Mouse (Mus musculus) liver, adult (tissue): ENCODE results near the gene Setd1a.
"Not testable (repeated sequence)": the region's sequence is repeated elsewhere in the genome, so short reads cannot be mapped to it uniquely, and the experiment has no call there.

ENCODE experiments used
- GATA4 ChIP-seq: IDR thresholded peaks from 2 replicates; pipeline ENCODE4 v1.6.1; 2014; ENCODE audit warnings: mild to moderate bottlenecking, low read length; ENCODE audit not compliant: insufficient replicate concordance

The Setd1a gene

GRCm38 (mm10) chr7:127776426-127776825, at the start of gene Setd1a:
TSS of gene Setd1a (plus strand) at chr7:127776670.
- no peak for TF ChIP-seq GATA4

DNA sequence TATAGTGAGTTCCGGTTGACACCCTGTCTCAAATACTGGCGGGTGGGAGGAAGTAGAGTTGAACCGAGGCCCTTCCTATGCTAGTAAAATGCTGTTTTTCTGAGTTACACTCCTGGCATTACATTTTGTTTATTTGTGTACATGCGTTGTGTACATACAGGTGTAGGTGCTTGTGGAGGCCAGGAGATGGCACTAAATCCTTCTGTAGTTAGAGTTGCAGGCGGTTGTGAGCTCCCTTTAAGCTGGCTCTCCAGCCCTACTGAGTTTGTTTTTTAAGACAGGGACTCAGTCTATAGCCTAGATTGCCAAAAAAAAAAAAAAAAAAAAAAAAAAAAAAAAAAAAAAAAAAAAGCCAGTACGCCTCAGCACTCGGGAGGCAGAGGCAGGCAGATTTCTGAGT, 48.6 kb upstream of the Setd1a start:
- no peak for TF ChIP-seq GATA4

DNA sequence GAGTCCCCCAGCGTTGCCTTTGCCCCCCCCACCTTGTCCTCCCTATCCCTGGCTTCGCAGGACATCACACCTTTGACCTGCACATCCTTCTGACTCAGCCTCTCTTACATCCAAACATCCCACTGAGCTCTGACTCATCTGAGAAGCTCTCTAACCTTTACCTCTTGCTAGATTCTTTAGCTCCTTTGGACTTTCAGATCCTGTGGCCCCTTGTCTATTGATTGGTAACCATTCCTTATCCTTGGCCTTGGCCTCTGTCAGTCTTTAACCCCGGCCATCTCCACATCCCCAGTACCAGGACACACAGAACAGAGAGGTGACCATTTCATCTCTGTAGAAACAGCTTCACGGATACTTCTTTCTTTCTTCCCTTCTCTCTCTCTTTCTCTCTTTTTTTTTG, 46.3 kb upstream of the Setd1a start:
- TF ChIP-seq GATA4 = no peak

DNA sequence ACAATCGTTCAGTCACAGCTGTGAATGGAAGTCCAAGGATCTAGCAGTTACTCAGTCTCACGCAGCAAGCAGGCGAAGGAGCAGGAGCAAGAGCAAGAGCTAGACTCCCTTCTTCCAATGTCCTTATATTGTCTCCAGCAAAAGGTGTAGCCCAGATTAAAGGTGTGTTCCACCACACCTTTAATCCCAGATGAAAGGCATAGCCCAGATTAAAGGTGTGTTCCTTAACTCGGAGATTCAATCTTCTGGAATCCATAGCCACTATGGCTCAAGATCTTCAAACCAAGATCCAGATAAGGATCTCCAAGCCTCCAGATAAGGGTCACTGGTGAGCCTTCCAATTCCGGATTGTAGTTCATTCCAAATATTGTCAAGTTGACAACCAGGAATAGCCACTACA, 44.4 kb upstream of the Setd1a start, which contains the start of gene Ctf2:
TSS of gene Ctf2 (minus strand) at position 101 of the 400 bp plus-strand sequence.
- TF ChIP-seq GATA4 = not testable (repeated sequence)

GRCm38 (mm10) chr7:127744366-127745045, 32.0 kb upstream of the Setd1a start, which contains the start of gene Fbxl19:
TSS of gene Fbxl19 (plus strand) at chr7:127744543.
- TF ChIP-seq GATA4 = no peak

- TF ChIP-seq GATA4 = peak; percentile 64; the same call in 1 of the 2 replicates
These were observed 31.2 kb upstream of the Setd1a start for GRCm38 (mm10) chr7:127745251-127745651.

DNA sequence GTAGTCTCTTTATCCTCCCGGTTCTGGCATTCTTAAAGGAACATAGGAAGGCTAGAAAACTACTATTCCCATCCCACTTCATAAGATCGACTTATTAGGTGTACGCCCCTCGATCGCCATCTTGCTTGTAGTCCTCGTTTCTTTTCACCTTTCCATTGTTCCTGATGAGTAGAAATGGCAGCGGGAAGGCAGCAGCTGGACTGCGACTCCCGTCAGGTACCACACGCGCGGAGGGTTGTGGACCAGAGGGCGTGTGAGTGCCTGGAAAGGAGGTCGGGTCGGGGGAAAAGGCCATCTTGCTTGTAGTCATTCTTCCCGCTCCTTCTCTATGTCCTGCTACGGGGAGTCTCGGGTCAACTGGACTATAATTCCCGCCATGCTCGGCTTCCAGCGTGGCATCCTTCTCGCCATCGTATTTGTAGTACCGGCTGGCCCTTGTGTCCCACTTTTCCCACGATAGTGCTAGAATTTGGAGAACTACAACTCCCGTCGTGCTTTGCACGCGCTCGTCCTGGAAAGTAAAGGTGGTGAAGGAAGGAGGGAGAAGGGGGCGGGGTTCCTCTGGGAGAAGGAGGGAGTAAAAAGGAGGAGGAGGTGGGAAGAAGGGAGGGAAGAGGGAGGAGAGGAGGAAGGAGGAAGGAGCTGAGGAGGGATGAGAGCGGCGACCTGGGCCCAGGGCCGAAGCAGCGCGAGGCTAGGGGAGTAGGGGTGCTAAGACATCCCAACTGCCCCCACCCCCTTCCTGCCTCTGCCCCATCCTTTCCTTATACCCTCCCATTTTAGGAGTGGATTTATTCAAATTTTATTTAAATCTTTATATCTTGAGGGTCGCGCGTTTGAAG, 30.6 kb upstream of the Setd1a start:
- peak; percentile 50; the same call in 1 of the 2 replicates for TF ChIP-seq GATA4

- TF ChIP-seq GATA4 = no peak
These were observed 29.7 kb upstream of the Setd1a start for GRCm38 (mm10) chr7:127746494-127747491.

DNA sequence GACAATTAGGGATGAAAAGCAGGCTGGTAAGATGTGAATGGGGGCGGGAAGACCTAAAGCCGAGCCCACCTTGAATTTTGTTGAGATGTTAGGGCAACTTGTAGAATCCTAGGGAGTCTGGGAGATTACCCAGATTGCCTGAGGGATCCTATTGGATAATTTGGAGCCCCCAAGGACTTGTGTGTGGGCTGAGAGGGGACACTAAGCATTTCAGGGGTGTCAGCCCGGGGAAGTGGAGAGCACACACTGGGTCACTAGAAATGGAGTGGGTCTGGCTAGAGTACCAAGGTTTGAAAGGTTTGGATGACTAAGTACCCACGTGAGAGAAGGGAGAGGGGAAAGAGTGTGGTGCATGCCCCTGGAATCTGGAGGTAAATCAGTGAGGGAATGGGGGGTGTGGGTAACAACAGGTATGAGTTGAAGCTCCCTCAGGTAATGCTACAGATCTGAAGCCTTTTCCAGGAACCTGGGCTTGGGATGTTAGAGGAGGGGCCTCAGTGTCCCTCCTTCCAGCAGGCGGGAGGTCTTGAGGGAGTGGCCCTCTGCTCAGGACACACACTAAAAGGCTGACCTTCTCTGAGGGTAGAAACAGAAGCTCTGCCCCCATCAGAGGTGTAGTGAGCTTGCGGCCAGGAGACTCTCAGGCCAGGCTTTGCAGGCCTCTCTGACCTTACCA, 28.8 kb upstream of the Setd1a start:
- no peak for TF ChIP-seq GATA4

GRCm38 (mm10) chr7:127748235-127748560, 28.3 kb upstream of the Setd1a start:
- no peak for TF ChIP-seq GATA4

GRCm38 (mm10) chr7:127750131-127751127, 26.0 kb upstream of the Setd1a start:
- TF ChIP-seq GATA4 = no peak

DNA sequence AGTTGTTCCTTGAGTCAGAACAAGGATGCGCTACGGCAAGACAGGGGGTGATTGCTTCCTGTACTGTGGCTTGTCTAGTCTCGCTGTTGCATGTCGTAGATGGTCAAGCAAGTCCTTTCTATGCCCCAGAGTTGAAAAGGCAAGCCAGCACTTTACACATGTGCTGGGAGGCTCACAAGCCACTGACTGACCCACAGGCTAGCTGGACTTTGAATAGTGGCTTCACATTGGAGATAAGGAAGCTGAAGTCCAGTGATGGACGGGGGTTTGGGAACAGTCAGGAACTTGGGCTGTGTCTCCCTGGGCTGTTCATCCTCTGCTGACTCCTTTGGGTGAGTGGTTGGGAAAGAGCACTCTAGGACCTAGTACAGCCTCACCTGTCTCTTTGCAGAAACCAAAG, 24.9 kb upstream of the Setd1a start:
- no peak for TF ChIP-seq GATA4

DNA sequence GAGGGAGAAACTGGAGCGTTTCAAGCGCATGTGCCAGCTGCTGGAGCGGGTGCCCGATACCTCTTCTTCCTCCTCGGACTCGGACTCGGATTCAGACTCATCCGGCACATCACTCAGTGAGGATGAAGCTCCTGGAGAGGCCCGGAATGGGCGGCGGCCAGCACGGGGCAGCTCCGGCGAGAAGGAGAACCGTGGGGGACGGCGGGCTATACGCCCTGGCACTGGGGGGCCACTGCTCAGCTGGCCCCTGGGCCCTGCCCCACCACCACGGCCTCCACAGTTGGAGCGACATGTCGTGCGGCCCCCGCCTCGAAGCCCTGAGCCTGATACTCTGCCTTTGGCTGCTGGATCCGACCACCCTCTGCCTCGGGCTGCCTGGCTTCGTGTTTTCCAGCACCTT, 24.4 kb upstream of the Setd1a start:
- TF ChIP-seq GATA4 = no peak

DNA sequence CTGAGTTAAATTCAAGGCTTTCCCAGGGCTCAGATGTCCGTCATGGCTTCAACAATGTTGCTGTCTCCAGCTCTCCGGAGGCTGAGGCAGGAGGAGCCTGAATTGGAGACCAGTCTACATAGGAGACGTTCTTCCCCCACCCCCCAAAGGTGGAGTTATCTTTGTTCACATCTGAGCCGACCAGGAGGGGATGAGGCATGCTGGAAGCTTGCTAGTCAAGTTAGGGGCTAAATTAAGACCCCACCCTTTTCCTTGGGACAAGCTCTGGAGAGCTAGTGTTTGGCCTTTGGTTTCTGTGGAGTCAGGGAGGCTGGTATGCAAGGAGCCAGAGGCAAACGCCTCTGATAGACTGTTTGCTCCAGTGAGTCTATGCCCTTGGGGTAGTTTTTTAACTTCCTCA, 23.3 kb upstream of the Setd1a start:
- no peak for TF ChIP-seq GATA4

GRCm38 (mm10) chr7:127753741-127754140, 22.7 kb upstream of the Setd1a start:
- no peak for TF ChIP-seq GATA4
